Mouse (Mus musculus) ES-E14 (cell line): Measurements from ENCODE around the gene Fyco1.

Experiments used
- MAFK ChIP-seq: IDR thresholded peaks from 2 replicates; pipeline ENCODE4 v1.6.1; 2014; ENCODE audit warnings: mild to moderate bottlenecking, low read depth, low read length, inconsistent platforms; ENCODE audit not compliant: insufficient read depth
- ZNF384 ChIP-seq: IDR thresholded peaks from 2 replicates; pipeline ENCODE4 v1.6.1; 2012; ENCODE audit warnings: low read depth, low read length, inconsistent platforms

DNA sequence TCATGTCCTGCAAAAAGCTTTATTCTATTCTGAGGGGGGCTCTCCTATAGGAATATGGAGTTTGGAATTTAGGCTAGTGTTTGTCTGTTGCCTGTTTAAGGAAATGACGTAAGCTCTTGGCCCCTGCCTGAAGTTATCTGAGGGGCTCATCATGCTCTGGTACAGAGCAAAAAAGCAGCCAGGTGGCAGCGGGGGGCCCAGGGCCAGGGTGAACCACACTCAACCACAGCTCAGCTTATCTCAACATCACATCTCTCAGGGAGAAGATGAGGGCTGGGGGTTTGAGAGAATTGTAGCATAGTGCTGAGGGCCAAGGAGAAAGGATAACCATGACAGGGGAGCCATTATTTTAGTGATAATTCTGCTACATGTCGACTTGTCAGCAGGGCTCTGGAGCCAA lies 94.9 kb downstream of the Fyco1 start:
- TF ChIP-seq ZNF384 (no peak), MAFK (no peak)
